Mouse (Mus musculus): ENCODE data around the gene Snx29.

GRCm38 (mm10) chr16:11386221-11386620, 63.5 kb downstream of the Snx29 start:
- TF ChIP-seq CTCF (IDR thresholded peaks at IDR 0.05; ENCODE audit: insufficient read depth, low read depth, low read length): no peak
- no peak for TF ChIP-seq POLR2A (IDR thresholded peaks at IDR 0.05; ENCODE audit: insufficient read depth, low read depth, low read length)
